Mouse (Mus musculus) frontal cortex, postnatal 14 days (tissue): ENCODE data around the gene Cox4i1.

Experiments
- DNase-seq, 2 experiments: peaks; one replicate each; pipeline ENCODE4 v3.0.0; 2022; ENCODE audit warnings: low spot score in 2 of 2

The Cox4i1 gene

GRCm38 (mm10) chr8:120696401-120697153, 28.6 kb downstream of the Cox4i1 start:
- DNase-seq = no peak

DNA sequence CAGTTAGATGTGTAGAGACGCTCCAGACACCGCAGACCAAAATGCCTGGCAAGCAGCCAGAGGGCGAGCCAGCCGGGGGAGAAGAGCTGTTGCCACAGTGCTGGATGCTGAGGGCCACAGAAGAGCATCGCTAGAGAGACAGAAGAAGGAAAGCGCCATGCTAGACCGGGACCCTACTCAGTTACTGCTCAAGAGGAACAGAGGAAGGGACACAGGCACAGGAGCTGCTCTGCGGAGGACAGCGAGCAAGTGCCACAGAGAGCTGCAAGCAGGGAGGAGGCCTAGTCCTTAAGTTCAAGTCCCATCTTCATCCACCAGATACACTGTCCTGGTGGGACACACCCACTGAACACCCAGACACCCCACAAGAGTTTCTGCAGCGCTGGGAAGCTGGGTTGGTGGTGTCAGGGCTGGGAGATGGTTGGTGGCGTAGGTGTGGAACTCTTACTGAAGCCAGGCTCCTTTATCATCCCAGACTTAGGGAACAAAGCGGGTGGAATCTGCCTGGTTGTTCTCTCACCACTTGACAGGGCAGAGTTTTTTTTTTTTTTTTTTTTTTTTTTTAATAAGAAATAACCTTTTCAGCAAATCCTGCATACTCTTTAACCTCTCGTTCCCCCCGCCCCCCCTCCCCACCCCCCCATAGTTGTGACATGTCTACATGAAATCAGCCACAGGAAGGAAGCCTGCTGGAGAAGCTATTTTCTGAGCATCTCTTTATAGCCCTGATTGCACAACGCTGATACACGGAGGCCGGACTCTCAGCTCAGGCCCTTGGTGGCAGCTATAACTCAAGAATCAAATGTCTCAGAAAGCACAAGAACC, 29.3 kb downstream of the Cox4i1 start:
- DNase-seq = no peak

GRCm38 (mm10) chr8:120697979-120698272, 29.9 kb downstream of the Cox4i1 start:
- DNase-seq = no peak

DNA sequence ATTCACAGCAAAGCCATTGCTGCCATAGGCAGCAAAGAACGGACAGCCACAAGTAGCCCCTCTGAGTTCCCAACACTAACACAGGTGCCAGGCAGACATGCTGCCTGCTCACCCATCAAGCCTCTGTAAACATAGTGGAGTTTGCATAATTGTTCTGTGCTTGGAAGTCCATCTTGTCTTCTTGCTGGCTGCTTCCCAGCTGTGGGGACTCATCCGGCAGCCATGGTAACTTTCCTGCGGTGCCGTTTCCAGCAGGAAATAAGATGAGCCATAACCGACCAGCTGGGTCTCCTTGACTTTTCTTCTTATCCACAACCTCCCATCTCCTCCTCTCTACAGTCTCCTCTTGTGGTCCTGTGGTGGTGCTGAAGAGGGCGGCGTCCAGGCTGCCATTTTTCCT, 30.4 kb downstream of the Cox4i1 start:
- DNase-seq = no peak

DNA sequence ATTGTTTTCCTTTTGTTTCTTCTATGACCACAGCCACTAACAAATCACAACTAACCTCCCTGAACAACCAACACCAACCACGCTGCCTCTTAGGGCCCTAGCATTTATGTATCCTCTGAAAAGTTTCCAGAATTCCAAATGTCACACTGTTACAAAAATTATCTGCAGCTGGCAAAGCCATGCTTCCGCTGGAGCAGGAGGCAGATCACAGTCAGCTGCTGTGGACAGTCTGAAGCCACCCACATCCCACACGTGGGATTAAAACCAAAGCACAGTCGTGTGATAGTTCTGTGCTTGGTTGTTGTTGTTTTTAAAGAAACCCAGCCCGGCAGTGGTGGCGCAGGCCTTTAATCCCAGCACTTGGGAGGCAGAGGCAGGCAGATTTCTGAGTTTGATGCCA, 31.1 kb downstream of the Cox4i1 start:
- DNase-seq = no peak

- no peak for DNase-seq
Measured at GRCm38 (mm10) chr8:120699565-120699964, 31.5 kb downstream of the Cox4i1 start.

DNA sequence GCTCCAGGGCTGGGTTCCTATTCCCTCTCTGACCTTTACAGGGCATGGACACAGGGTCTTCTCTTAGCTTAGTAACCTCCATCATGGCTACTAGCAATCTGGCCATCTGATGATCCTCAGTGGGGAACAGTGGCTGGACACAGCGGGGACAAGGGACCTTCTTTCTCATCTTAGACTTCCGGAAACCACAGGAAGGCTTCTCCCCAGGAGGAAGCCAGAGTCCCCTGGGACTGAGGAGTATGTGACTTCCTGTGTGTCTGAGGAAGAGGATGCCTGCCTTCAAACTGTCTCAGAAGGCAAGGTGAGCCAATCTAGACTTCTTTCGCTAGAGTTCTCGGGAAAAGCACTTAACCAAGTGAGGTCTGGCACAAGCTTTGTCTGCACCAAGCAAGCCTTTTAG, 32.0 kb downstream of the Cox4i1 start:
- DNase-seq = no peak

- no peak for DNase-seq
Measured at GRCm38 (mm10) chr8:120701758-120702465, 33.9 kb downstream of the Cox4i1 start.

DNA sequence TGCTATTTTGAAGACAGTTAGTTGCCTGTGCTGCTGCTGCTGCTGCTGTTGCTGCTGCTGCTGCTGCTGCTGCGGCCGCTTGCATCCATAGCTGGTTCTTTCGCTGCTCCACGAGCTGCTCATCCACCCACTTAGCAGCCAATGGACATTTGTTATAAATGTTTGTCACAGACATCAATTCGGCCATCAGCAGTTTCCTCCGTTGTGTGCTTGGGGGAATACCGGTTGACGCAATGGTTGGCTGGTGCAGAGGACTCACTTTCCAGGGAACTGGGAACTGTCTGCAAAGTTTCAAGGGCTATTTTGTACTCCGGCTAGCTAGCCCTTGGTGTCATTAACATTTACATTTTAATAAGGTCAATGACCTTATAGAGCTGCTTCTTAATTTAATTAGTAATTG, 36.2 kb downstream of the Cox4i1 start:
- DNase-seq = no peak

DNA sequence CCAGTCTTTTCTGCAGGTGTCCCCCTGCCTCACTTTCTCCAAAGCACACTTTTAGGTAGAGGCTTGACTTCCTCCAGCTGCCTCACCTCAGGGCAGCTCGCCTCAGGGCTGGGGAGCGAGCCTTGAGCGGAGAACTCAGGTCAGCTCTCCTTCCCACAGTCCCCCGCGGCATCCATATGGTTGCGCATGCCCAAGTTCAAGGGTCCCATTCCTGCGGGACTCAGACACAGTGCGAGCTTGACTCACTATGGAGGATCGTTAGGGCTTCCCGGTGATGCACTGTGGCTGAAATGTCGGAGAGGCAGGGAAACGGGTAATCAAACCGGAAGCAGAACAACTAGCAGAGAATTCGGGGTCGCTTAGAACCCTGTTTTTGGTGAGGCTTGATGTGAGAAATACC, 37.1 kb downstream of the Cox4i1 start:
- no peak for DNase-seq

DNA sequence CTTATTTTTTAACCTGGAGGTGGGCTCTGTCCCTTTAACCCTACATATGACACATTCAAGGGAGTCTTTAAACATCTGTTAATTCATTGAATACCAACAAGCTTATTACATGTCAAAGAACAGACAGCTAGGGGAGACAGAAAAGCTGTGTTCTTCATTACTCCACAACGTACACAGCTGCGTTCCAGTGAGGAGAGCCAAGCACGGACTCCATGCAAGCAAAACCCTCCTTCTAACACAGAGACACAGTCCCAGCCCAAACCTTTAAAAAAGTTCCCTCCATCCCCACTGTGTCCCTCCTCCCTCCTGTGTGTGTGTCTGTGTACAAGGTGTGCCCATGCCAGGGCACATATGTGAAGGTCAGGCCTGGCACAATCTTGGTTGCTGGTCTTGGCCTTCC, 38.2 kb downstream of the Cox4i1 start:
- no peak for DNase-seq

DNA sequence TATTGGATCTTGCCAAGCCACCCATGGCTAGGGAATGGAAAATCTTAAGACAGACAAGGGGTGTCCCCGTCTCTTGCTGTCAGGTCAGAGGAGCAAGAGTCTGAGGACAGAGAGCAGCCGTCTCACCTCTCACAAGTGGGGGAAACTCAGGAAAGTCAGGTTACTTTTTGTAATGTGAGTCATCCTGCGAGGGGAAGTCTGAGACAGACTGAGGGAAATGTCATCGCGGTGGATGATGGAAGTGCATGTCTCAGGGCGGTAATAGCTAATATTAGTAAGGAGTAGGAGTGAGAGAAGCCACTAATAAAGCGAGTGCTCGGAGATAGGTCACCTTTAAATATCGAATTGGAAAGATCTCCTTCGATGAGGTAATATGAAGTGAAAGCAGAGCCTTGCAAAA, 41.2 kb downstream of the Cox4i1 start:
- no peak for DNase-seq

DNA sequence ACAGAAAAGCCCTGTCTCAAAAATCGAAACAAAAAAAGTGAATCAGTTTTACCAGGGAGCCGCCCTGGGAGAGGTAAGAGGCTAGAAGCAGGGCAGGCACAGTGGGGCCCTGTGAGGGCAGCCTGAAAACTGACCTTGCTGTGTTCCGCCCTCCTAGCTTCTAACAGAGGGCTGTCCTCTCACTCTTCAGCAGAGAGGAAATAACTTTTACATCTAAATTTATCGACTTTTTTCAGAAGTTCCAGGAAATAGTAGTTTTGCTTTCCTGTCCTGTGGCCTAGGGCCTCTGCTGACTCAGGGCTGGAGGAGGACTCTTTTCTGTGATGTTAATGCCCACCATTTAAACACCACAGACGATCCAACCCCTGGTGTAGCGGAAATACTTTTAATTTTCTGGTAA, 47.2 kb downstream of the Cox4i1 start:
- DNase-seq = no peak

GRCm38 (mm10) chr8:120715996-120716680, 48.1 kb downstream of the Cox4i1 start:
- no peak for DNase-seq

GRCm38 (mm10) chr8:120719586-120720236, 51.7 kb downstream of the Cox4i1 start:
- DNase-seq = no peak

GRCm38 (mm10) chr8:120723025-120723424, 55.0 kb downstream of the Cox4i1 start:
- DNase-seq = no peak
